Mouse (Mus musculus) brown adipose tissue, adult 24 weeks (tissue): ENCODE data around the gene Hist1h4i. TPM values are rescaled to one million over a fixed set of nuclear protein-coding genes. Genes with fewer than 3 reads are reported as not detected.

Source experiments
- H3K27ac ChIP-seq: fragments of 200-500 bp; replicated peaks from 2 replicates; pipeline ENCODE4 v1.5.1; 2012; ENCODE audit warnings: low read depth, mild to moderate bottlenecking, low read length
- H3K4me1 ChIP-seq: fragments of 200-500 bp; 2 replicates; pipeline ENCODE4 v1.6.1; 2012; ENCODE audit warnings: low read length, mixed read lengths; ENCODE audit not compliant: control insufficient read depth, insufficient read depth, insufficient read length
- H3K4me3 ChIP-seq: fragments of 200-500 bp; 2 replicates; pipeline ENCODE4 v1.5.1; 2012; ENCODE audit warnings: low read depth, mild to moderate bottlenecking, low read length, moderate library complexity; ENCODE audit not compliant: insufficient read depth
- polyA plus RNA-seq: library from polyadenylated mRNA; stranded (reverse); fragments of >200 nt; gene quantifications from 2 replicates; pipeline ENCODE4 v1.2.4, GENCODE M21; 2012; ENCODE audit not compliant: missing spikeins, insufficient read depth, insufficient read length

Gene Hist1h4i
- polyA plus RNA-seq, 1 experiment = 1.9 TPM

DNA sequence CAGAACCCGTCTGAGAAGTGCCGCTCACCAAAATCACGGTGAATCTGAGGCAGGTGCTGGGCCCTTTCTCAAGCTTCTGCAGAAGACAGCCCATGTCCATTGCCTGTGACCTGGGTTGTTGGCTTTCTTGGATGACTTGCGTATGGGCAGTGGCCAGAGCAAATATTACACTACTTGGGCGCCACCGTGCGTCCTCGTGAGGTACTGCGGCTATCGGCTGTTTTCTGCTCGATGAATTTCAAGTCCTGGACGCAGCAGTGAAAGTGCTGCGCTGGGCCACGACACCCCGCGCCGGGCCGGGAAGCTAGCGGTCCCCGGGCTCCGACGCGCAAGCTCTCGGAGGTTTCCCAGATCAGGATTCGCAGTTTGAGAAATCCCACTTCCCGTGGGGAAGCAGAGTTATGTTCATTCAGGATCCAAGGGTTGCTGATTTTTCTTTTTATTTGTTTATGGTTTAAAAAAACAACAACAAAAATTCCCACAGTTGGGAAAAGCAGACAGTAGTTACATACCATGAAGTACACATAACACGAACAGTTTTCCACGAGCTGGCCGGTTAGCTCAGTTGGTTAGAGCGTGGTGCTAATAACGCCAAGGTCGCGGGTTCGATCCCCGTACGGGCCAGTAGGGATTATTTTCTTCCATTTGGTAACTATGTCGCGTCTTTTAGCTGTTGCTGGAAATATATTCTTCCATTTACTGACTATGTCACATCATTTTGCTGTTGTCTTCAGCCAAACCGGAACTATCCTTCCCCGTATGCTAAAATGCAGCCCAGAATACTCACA, 12.3 kb downstream of the Hist1h4i start:
- peak overlapping the region; percentile 64 for H3K27ac ChIP-seq
- no peaks in the 10 kb centered on the region for H3K4me1 ChIP-seq
- peak overlapping the region; percentile 94 for H3K4me3 ChIP-seq

DNA sequence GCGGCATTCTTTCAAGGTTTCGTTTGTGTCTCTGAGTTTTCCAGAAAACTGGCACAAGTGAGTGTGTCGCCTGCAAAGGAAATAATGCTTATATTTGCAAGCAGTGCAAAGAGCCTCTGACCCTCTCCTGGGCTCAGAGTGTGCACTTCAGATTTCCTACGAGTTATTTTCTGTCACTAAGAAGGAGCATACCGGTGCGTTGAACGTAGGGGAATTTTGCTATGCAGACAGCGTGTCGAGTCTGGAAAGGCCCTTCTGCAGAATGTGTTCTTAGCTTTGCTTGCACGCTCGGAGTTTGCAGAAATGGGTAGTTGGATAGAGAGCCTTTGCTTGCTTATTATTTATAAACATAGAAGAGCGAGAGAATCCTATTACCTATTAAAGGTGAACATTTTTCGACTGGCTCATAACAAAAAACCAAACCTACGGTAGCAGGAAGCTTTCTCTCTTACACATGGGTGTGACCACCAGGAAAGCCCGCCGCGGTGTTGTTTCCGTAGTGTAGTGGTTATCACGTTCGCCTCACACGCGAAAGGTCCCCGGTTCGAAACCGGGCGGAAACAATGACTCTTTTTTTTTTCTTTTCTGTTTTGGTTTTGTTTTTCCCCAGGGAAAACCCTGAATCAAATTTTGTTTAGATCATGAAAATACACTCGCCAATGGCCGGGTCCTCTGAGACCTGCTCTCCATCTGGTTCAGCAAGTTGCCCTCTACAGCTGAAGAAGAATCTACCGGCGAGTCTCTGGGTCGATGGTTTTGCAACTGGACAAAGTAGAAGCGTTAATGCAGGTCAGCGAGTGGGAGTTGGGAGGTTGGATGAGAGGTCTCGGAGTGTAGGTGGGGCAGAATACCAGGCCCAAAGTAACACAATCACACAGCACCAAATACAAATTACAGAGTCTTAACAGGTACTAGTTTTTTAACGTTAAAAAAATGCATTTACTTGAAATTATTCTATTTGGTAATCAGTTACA, 14.8 kb downstream of the Hist1h4i start:
- Histone ChIP-seq H3K4me1 (no peaks in the 10 kb centered on the region), H3K27ac (no peak overlapping the region), H3K4me3 (peak overlapping the region; percentile 71)

DNA sequence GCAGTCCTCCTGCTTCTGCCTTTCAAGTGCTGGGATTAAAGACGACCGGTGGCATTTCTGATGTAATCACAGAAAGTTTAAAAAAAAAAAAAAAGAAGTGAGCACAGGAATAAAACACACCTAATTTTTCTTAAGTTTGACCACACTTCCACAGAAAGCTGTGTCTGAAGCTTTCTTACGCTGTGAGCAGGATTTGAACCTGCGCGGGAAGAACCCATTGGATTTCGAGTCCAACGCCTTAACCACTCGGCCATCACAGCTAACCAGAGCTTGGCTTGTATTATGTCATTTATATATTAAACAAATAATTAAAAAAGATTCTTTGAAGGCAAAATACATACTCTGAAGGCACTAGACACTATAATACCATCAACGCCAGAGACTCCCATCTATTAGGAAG, 18.9 kb downstream of the Hist1h4i start:
- Histone ChIP-seq H3K27ac (no peak overlapping the region), H3K4me1 (no peaks in the 10 kb centered on the region), H3K4me3 (peak overlapping the region; percentile 62)

DNA sequence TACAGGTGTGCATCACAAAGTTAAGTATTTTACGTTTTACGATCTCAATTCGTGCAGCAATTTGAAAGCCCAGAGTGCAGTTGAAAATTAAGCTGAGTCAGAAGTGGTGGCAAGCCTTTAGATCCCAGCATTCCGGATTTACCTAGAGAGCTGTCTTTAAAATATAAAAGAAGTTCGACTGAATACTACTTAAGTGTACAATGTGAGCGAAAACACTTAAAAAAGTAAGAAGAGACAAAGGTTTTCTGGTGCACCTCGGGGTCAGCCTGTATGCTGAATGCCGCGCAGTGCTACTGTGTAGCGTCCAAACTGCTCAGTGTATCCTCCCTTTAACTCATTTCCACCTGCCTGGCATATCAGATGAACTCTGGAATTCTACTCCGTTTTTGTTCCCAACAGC, 19.6 kb downstream of the Hist1h4i start:
- Histone ChIP-seq H3K4me3 (peak overlapping the region; percentile 62), H3K4me1 (no peaks in the 10 kb centered on the region), H3K27ac (no peak overlapping the region)

DNA sequence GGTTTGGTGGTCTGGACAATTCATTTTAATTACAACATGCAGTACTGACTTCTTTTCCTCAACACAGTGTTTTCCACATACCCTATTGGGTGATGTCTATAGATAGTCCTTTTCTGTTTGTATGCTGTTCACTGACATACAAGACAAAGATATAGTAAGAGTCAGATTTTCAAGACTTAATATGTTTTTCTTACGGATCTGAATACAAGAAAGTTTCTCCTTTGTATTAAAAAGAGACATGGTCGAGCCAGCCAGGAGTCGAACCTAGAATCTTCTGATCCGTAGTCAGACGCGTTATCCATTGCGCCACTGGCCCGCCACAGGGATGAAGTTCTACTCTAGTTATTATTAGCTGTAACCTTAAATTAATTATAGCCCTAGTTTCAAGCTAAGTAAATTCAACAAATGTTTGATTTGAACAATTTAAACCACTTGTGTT, 20.2 kb downstream of the Hist1h4i start:
- Histone ChIP-seq H3K27ac (no peak overlapping the region), H3K4me1 (no peaks in the 10 kb centered on the region), H3K4me3 (peak overlapping the region; percentile 62)

DNA sequence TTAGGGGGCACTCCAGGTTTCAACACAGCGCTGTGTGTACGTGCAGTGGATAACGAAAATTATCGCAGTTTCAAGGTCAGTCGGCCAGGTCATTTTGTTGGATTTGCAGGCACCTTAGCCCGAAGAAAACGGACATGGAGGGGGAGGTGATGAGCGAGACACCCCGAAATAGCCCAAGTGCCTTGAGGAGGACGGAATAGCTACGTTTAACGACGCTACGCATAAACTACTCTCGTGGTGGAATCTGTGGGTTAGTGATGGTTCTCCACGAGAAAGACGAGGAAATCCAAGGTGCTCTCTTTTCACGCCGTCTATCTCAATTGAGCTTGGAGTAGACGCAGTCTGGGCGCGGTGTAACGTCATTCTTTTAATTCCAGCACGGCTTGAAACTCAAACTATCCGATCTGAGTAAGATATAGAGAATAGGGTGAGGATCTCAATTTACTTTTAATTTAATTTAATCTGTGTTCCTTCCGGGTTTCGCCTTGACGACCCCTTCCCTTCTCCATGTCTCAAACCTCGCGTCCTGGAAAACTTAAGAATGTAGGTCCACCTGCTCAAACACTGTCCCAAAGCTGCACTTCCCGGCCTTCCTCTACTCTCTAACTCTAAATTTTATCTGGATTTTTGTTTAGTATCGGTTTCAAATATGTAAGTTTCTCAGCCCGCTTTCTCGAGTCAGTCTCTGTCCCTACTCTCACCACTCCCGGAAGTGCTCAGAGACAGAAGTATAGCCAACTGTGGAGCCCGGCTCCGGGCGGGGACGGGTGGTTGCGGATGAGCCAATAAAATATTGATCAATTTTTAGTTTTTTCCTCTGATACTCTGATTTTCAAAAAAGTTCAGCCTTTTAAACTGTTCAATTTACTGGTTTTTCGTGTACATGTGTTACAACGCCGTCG, 21.0 kb downstream of the Hist1h4i start:
- H3K4me3 ChIP-seq = peak overlapping the region; percentile 53
- H3K27ac ChIP-seq = no peak overlapping the region
- no peaks in the 10 kb centered on the region for H3K4me1 ChIP-seq

DNA sequence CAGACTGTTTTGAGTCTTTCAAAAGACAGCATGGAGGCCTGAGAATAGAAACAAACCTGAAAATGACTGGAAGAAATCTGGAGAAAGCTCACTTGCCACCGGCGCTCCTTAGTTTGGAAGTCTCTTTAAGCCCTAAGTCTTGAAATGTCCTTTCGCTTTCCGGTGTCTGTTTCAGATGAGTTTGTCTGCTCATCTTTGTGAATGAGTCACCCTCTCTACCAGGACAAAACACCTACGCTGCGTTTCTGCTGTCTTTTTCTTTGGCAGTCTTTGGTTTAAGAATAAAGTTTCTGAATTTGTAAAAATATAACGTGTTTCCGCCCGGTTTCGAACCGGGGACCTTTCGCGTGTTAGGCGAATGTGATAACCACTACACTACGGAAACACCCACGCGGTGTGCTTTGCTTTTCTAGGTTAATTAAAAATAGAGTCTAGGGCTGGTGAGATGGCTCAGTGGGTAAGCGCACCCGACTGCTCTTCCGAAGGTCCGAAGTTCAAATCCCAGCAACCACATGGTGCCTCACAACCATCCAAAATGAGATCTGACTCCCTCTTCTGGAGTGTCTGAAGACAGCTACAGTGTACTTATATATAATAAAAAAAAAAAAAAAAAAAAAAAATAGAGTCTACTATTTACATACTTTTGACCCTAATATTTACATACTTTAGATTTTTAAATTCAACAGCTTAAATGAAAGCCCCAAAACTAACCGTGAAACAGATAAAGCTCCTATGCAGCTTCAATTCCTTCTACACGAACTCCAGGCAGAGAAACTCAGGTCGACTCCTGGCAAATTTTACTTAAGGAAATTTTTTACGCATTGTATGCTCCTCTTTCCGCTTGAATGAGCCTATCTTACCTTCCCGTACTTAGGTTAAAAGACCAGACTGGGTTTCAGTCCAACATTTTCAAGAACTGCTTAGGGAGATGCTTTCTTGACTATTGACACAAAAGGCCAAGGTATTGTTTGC, 25.4 kb downstream of the Hist1h4i start:
- H3K4me3 ChIP-seq = 0 out of 2 replicates have a peak overlapping the region, but pooled peaks have one; percentile 6
- H3K4me1 ChIP-seq = no peaks in the 10 kb centered on the region
- H3K27ac ChIP-seq = no peak overlapping the region

DNA sequence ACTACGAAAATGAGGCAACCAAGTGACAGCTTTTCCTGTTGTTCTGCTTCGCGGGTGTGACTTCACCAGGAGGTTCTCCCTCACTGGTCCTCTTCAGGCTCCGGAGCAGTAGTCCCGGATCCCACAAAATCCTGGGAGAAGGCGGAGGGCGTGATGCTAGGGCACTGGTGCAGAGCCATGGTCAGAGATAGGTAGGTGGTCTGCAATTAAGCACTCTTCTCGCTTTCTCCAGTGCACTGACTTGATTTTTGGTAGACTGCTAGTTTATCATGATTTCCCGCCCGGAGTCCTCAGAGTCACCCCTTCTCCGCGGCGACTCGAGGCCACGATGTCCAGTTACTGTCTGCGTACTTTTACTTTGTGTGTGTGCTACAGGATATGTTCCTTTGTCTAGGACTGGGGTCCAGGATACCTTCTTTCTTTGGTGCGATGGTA, 26.7 kb downstream of the Hist1h4i start:
- Histone ChIP-seq H3K4me1 (no peaks in the 10 kb centered on the region), H3K4me3 (peak overlapping the region; percentile 25), H3K27ac (no peak overlapping the region)

DNA sequence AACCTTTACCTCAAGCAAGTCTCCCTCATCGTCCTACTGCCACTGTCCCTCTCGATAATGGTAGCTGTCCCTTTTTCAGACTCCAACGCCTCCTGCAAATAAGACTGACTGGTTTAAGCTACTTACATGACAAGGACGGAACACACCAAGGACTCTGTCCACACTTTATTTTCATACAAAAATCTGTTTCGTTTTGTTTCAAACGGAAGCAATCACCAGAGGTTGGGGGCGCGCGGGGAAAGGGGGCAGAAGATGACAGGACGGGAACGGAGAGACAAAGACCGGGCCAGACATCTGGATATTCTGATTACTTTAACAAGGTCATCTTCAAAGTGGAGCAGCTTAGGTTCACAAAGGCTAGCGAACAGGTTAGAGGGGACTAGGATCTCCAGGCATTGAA, 27.4 kb downstream of the Hist1h4i start:
- H3K4me1 ChIP-seq = no peaks in the 10 kb centered on the region

DNA sequence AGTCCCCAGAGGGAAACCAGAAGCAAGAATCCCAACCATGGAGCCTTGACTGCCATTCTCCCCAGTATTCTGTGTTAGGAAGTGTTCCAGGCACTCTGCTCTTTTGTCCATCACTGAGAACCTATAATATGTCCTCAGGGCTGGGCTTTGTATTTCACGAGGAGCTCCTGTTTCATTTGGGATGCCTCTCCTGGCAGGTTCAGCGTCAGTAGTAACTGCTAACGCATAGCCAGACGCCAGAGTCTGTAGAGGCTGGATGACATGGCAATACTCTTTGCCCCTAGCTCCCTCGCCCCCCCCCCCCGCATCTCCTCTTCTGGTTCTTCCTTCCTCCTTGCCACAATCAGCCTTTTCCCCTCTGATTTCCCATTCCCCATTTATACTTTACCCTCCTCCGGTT, 31.5 kb downstream of the Hist1h4i start, which contains the start of gene Prss16:
Gene Prss16 (minus strand): TSS at position 101 of the 400 bp plus-strand sequence.
- no peaks in the 10 kb centered on the region for H3K4me1 ChIP-seq
- H3K27ac ChIP-seq = no peak within 1 kb of the TSS
- no peak within 1 kb of the TSS for H3K4me3 ChIP-seq

More for the DNA sequence above, 27.4 kb downstream of the Hist1h4i start:
- Histone ChIP-seq H3K4me3 (no peak overlapping the region; the same call in 1 of the 2 replicates), H3K27ac (no peak overlapping the region)

DNA sequence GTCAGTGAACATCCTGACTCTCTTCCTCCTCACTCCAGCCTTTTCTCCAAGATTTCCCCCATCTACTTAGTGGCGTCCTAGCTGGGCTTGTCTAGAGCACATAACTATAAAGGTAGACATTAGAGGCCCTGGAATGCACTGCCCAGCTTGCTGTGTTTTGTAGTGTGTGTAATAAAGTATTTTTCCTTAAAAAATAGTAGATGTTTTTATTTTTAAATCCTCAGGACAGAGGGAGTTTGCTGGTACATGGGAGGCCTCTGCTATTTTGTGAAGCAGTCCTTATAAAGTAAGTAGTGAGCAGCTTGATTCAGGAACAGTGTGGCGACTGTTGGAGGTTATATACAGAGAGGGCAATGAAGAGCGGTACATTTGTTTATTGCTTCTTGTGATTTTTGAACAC, 32.5 kb downstream of the Hist1h4i start:
- Histone ChIP-seq H3K4me3 (no peak overlapping the region), H3K27ac (no peak overlapping the region), H3K4me1 (no peaks in the 10 kb centered on the region)

DNA sequence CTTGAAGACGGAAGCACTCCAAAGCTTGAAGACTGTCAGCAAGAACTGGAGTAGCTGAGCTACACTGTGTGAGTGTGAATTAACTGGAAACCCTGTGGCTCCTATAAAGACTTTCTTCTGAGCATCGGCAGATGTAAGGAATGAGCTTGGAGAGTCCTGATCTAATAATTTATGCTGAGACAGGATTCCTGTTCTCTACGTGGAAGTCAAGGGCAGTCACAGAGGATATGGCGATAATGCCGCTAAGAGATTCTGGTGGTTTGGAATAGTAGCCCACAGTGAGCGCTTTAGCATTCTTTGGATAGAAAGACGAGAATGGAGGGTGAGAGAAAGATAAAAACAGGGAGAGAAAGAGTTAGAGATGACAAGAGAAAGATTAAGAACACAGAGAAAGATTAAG, 33.3 kb downstream of the Hist1h4i start:
- Histone ChIP-seq H3K27ac (no peak overlapping the region), H3K4me3 (peak overlapping the region; percentile 5; the same call in 1 of the 2 replicates), H3K4me1 (no peaks in the 10 kb centered on the region)

DNA sequence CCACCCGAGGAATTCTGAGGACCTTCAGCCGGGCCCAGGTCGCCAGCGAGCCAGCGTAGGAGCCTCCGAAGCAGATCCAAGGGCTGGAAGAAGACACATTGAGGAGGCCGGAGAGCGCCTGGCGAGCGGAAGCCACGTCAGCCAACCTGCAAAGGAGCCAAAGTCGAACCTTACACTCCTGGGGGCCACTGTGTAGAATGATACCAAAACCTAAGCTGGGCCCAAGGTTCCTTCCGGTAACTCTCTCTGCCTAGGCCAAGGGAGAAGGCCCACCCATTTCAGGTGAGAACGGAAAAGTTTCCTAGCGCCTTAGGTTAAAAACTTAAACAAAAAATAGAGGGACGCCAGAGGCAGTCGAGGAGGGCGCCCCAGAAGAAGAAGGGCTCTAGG, 34.0 kb downstream of the Hist1h4i start:
- no peaks in the 10 kb centered on the region for H3K4me1 ChIP-seq
- peak overlapping the region; percentile 58 for H3K4me3 ChIP-seq
- no peak overlapping the region for H3K27ac ChIP-seq
